Mouse (Mus musculus) embryonic facial prominence, embryonic 13.5 days (tissue): Measurements from ENCODE around the gene Olfr628. TPM values are rescaled to one million over a fixed set of nuclear protein-coding genes. Genes with fewer than 3 reads are reported as not detected.

Experiments used
- ATAC-seq: fragments of 200-750 bp; cut with Nextera tagmentation; 2 replicates; pipeline ENCODE4 v1.8.0; 2017; ENCODE audit warnings: low read depth; ENCODE audit not compliant: insufficient number of reproducible peaks, insufficient read depth, low FRiP score, low TSS enrichment
- H3K27ac ChIP-seq: fragments of 300-500 bp; sonication (generic); 2 replicates; pipeline ENCODE4 v1.5.1; 2015; ENCODE audit warnings: moderate library complexity, mild to moderate bottlenecking, inconsistent platforms
- H3K27me3 ChIP-seq: fragments of 300-500 bp; sonication (generic); 2 replicates; pipeline ENCODE4 v1.6.1; 2015; ENCODE audit warnings: mild to moderate bottlenecking, inconsistent platforms
- H3K36me3 ChIP-seq: fragments of 300-500 bp; sonication (generic); 2 replicates; pipeline ENCODE4 v1.6.1; 2015; ENCODE audit warnings: mild to moderate bottlenecking, inconsistent platforms
- H3K4me1 ChIP-seq: fragments of 300-500 bp; sonication (generic); 2 replicates; pipeline ENCODE4 v1.6.1; 2015; ENCODE audit warnings: inconsistent platforms
- H3K4me2 ChIP-seq: fragments of 300-500 bp; sonication (generic); 2 replicates; pipeline ENCODE4 v1.6.1; 2015; ENCODE audit warnings: moderate library complexity, mild to moderate bottlenecking, inconsistent platforms
- H3K4me3 ChIP-seq: fragments of 300-500 bp; sonication (generic); 2 replicates; pipeline ENCODE4 v1.5.1; 2015; ENCODE audit warnings: mild to moderate bottlenecking, inconsistent platforms
- H3K9ac ChIP-seq: fragments of 300-500 bp; sonication (generic); 2 replicates; pipeline ENCODE4 v1.6.1; 2015; ENCODE audit warnings: mild to moderate bottlenecking, inconsistent platforms
- H3K9me3 ChIP-seq: fragments of 300-500 bp; sonication (generic); 2 replicates; pipeline ENCODE4 v1.6.1; 2016; ENCODE audit warnings: inconsistent platforms
- WGBS: fragments of 180-500 bp; shearing (Covaris S2); methylation state at CpG from one replicate; pipeline ENCODE4 v1.1.7; 2015; ENCODE audit warnings: mixed read lengths; 5-methylcytosine and 5-hydroxymethylcytosine counted together
- polyA plus RNA-seq: library from polyadenylated mRNA; unstranded; fragments of >200 nt; fragmentation: Nextera tagmentation; extraction: Ambion mirVana; gene quantifications from 2 replicates; pipeline ENCODE4 v1.2.1, GENCODE M21; 2015

Olfr628 gene
- polyA plus RNA-seq, 1 experiment from 2014 or later: not detected

- H3K27me3 ChIP-seq: no peaks in the 10 kb centered on the region
- H3K9me3 ChIP-seq: no peaks in the 10 kb centered on the region
- H3K4me2 ChIP-seq: no peak within 1 kb of the TSS
- WGBS: 79% methylated on average over 3 of the region's 3 CpGs
- H3K9ac ChIP-seq: no peak within 1 kb of the TSS
- ATAC-seq: no peak
- H3K36me3 ChIP-seq: no peaks in the 10 kb centered on the region
- no peaks in the 10 kb centered on the region for H3K4me1 ChIP-seq
- H3K4me3 ChIP-seq: no peak within 1 kb of the TSS
- H3K27ac ChIP-seq: no peak within 1 kb of the TSS
Observed at GRCm38 (mm10) chr7:103779598-103779997, 49.4 kb downstream of the Olfr628 start, which contains the start of gene Olfr68. Gene Olfr68, minus strand, starts transcription at chr7:103779698.

Other genes starting within 250 kb of the Olfr628 start
- gene Olfr609, start 232.3 kb upstream of the Olfr628 start, polyA plus RNA-seq: not detected in 2 replicates
- not detected in 2 replicates for gene Olfr610, start 218.3 kb upstream of the Olfr628 start, polyA plus RNA-seq
- gene Olfr611, start 209.5 kb upstream of the Olfr628 start, polyA plus RNA-seq: not detected in 2 replicates
- gene Olfr612, start 187.7 kb upstream of the Olfr628 start, polyA plus RNA-seq: not detected in 2 replicates
- not detected in 2 replicates for gene Olfr613, start 182.3 kb upstream of the Olfr628 start, polyA plus RNA-seq
- not detected in 2 replicates for gene Olfr615, start 174.3 kb upstream of the Olfr628 start, polyA plus RNA-seq
- gene Olfr616, start 161.2 kb upstream of the Olfr628 start, polyA plus RNA-seq: not detected in 2 replicates
- not detected in 2 replicates for gene Olfr617, start 157.3 kb upstream of the Olfr628 start, polyA plus RNA-seq
- not detected in 2 replicates for gene Olfr618, start 140.3 kb upstream of the Olfr628 start, polyA plus RNA-seq
- not detected in 2 replicates for gene Olfr619, start 129.8 kb upstream of the Olfr628 start, polyA plus RNA-seq
- gene Olfr620, start 117.8 kb upstream of the Olfr628 start, polyA plus RNA-seq: not detected in 2 replicates
- 0.18 and 0.22 TPM in 2 replicates for gene Olfr622, start 87.7 kb upstream of the Olfr628 start, polyA plus RNA-seq
- gene Olfr623, start 66.7 kb upstream of the Olfr628 start, polyA plus RNA-seq: not detected in 2 replicates
- gene Olfr624, start 59.2 kb upstream of the Olfr628 start, polyA plus RNA-seq: 0.07 and 0.08 TPM in 2 replicates
- gene Olfr625-ps1, start 47.7 kb upstream of the Olfr628 start, polyA plus RNA-seq: not detected in 2 replicates
- not detected in 2 replicates for gene Olfr243, start 15.7 kb upstream of the Olfr628 start, polyA plus RNA-seq
- not detected in 2 replicates for gene Olfr629, start 14.6 kb downstream of the Olfr628 start, polyA plus RNA-seq
- gene Olfr630, start 27.0 kb downstream of the Olfr628 start, polyA plus RNA-seq: not detected in 2 replicates
- gene Olfr69, start 41.2 kb downstream of the Olfr628 start, polyA plus RNA-seq: not detected in 2 replicates
- gene Olfr68, start 49.3 kb downstream of the Olfr628 start, polyA plus RNA-seq: not detected in 2 replicates
- not detected in 2 replicates for gene Olfr67, start 61.4 kb downstream of the Olfr628 start, polyA plus RNA-seq
- 1,311 and 2,074 TPM in 2 replicates for gene Hbb-bt, start 83.6 kb downstream of the Olfr628 start, polyA plus RNA-seq
- gene Hbb-bs, start 97.7 kb downstream of the Olfr628 start, polyA plus RNA-seq: 2,604 and 4,415 TPM in 2 replicates
- gene Hbb-bh2, start 110.1 kb downstream of the Olfr628 start, polyA plus RNA-seq: not detected in 2 replicates
- gene Hbb-bh1, start 112.8 kb downstream of the Olfr628 start, polyA plus RNA-seq: 46.9 and 96.8 TPM in 2 replicates
- gene Hbb-y, start 122.8 kb downstream of the Olfr628 start, polyA plus RNA-seq: 5,482 and 5,510 TPM in 2 replicates
- not detected in 2 replicates for gene Olfr66, start 155.9 kb downstream of the Olfr628 start, polyA plus RNA-seq
- not detected in 2 replicates for gene Olfr64, start 164.1 kb downstream of the Olfr628 start, polyA plus RNA-seq
- gene Olfr65, start 173.1 kb downstream of the Olfr628 start, polyA plus RNA-seq: not detected in 2 replicates
- gene Olfr631, start 198.5 kb downstream of the Olfr628 start, polyA plus RNA-seq: not detected in 2 replicates
- not detected in 2 replicates for gene Olfr632, start 204.0 kb downstream of the Olfr628 start, polyA plus RNA-seq
- gene Olfr633, start 214.1 kb downstream of the Olfr628 start, polyA plus RNA-seq: not detected in 2 replicates
- 0.03 TPM in 1 of 2 replicates, not detected in the other for gene Olfr635, start 240.8 kb downstream of the Olfr628 start, polyA plus RNA-seq